Mouse (Mus musculus): ENCODE data around the gene Gm21887. TPM values are rescaled to one million over a fixed set of nuclear protein-coding genes. Genes with fewer than 3 reads are reported as not detected.
A peak's percentile ranks its signal among the peaks of the same experiment; 100 is the strongest.
"Not testable (repeated sequence)": the region's sequence is repeated elsewhere in the genome, so short reads cannot be mapped to it uniquely, and the experiment has no call there.

Gene Gm21887
- polyA plus RNA-seq, 1 experiment from 2014 or later, result 139 TPM

DNA sequence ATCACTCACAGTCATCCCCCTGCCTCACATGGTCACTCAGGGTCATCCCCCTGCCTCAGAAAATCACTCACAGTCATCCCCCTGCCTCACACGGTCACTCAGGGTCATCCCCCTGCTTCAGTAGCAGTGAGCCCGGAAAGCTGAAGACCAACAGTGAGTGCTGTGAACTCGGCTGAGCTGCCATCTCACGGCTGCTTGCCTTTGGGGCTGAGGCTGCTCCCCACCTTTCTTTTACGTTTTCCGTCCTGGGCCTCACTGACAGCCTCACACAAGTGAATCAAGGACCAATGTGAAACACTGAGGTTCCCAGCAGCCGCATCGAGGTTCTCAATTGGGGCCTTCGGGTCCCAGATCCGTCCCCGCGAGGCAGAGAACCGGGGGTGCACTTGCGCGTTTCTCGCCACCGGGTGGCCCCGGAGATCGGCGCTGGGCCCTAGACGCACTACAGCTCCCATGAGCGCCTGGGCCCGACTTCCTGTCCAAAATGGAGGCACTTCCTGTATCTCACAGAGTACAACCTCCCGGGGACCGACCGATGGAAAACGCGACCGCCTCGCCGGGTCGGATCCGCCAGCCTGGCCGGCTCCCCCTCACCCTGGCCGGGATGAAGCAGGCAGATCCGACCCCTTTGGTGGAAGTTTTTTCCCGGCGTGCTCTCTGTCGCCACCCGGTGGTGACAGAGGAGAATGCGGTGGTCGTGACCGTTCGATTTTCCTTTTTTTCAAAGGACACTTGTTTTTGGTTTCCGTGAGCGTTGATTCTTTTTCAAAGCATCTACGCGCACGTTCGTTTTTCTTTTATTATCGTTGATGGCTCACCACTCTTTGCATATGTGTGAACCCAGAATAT, 22.7 kb upstream of the Gm21887 start:
- WGBS, result 58% methylated on average over 51 of the region's 51 CpGs
- H3K36me3 ChIP-seq, result peaks cover 71% of the 10 kb centered on the region
- peaks cover 70% of the 10 kb centered on the region for H3K9me3 ChIP-seq
- H3K4me3 ChIP-seq, result peak overlapping the region; percentile 25
- H3K9ac ChIP-seq, result peak overlapping the region; percentile 38
- H3K27ac ChIP-seq (replicated peaks), result peak overlapping the region; percentile 25
- ATAC-seq (ENCODE audit: low read depth), result peak; percentile 94
- H3K4me1 ChIP-seq (replicated peaks); H3K27me3 ChIP-seq: not testable (repeated sequence)
- H3K4me2 ChIP-seq, result peak overlapping the region; percentile 42

DNA sequence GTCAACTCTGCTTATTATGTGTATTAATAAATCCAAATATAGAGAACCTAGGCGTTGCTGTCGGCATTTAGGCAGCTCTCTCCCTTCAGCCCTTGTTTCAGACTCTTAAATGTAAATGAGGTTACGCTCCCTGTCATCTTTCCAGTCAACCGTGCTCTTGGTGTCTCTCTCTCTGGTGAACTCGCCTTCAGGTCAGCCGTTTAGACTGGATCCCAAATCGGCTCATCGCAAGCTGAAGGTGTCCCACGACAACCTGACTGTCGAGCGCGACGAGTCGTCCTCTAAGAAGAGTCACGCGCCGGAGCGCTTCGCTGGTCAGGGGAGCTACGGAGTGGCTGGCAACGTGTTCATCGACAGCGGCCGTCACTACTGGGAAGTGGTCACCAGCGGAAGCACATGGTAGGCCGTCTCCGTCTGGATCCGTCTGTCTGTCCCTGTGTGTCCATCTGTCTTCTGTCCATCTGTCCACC, 22.1 kb upstream of the Gm21887 start:
- peaks cover 65% of the 10 kb centered on the region for H3K36me3 ChIP-seq
- peak; percentile 28 for ATAC-seq (ENCODE audit: low read depth)
- not testable (repeated sequence) for H3K9ac ChIP-seq; H3K27ac ChIP-seq (replicated peaks); H3K27me3 ChIP-seq; H3K4me1 ChIP-seq (replicated peaks); H3K4me2 ChIP-seq; H3K4me3 ChIP-seq
- 86% methylated on average over 28 of the region's 28 CpGs for WGBS
- peaks cover 63% of the 10 kb centered on the region for H3K9me3 ChIP-seq

DNA sequence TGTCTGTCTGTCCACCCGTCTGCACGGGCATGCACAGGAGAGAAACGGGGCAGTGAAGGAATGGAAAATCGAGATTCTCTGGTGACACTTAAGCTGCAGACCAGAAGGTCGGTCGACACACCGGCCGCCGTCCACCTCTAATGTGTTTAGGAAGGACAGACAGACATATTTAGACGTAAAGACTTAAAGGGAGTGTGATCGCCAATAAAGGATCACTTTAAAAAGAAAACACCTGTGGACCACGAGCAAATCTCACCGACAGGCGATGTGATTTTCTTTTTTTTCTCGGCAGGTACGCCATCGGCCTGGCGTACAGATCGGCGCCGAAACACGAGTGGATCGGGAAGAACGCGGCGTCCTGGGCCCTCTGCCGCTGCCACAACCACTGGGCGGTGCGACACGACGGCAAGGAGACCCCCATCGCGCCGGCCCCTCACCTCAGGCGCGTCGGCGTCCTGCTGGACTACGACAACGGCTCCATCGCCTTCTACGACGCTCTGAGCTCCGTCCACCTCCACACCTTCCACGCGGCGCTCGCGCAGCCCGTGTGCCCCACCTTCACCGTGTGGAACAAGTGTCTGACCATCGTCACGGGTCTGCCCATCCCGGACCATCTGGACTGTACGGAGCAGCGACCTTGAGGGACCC, 20.8 kb upstream of the Gm21887 start:
- peak; percentile 3; the same call in 1 of the 2 replicates for ATAC-seq (ENCODE audit: low read depth)
- WGBS, result 93% methylated on average over 56 of the region's 56 CpGs
- H3K4me3 ChIP-seq, result not testable (repeated sequence)

DNA sequence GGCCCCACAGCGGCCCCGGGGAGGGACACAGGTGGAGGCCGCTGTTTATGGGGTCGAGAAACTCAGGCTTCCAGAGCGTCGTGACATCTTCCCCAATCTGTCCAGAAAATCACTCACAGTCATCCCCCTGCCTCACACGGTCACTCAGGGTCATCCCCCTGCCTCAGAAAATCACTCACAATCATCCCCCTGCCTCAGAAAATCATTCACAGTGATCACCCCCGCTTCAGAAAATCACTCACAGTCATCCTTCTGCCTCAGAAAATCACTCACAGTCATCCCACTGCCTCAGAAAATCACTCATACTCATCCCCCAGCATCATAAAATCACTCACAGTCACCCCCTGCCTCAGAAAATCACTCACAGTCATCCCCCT, 20.3 kb upstream of the Gm21887 start:
- H3K9ac ChIP-seq; H3K4me2 ChIP-seq; H3K27ac ChIP-seq (replicated peaks); ATAC-seq (ENCODE audit: low read depth); H3K27me3 ChIP-seq; H3K4me3 ChIP-seq; H3K4me1 ChIP-seq (replicated peaks): not testable (repeated sequence)
- 82% methylated on average over 8 of the region's 8 CpGs for WGBS
- peaks cover 47% of the 10 kb centered on the region for H3K36me3 ChIP-seq
- peaks cover 46% of the 10 kb centered on the region for H3K9me3 ChIP-seq

More for the DNA sequence above, 20.8 kb upstream of the Gm21887 start:
- not testable (repeated sequence) for H3K4me1 ChIP-seq (replicated peaks); H3K9ac ChIP-seq; H3K4me2 ChIP-seq; H3K27me3 ChIP-seq; H3K27ac ChIP-seq (replicated peaks)
- Histone ChIP-seq H3K36me3 (peaks cover 52% of the 10 kb centered on the region), H3K9me3 (peaks cover 51% of the 10 kb centered on the region)

DNA sequence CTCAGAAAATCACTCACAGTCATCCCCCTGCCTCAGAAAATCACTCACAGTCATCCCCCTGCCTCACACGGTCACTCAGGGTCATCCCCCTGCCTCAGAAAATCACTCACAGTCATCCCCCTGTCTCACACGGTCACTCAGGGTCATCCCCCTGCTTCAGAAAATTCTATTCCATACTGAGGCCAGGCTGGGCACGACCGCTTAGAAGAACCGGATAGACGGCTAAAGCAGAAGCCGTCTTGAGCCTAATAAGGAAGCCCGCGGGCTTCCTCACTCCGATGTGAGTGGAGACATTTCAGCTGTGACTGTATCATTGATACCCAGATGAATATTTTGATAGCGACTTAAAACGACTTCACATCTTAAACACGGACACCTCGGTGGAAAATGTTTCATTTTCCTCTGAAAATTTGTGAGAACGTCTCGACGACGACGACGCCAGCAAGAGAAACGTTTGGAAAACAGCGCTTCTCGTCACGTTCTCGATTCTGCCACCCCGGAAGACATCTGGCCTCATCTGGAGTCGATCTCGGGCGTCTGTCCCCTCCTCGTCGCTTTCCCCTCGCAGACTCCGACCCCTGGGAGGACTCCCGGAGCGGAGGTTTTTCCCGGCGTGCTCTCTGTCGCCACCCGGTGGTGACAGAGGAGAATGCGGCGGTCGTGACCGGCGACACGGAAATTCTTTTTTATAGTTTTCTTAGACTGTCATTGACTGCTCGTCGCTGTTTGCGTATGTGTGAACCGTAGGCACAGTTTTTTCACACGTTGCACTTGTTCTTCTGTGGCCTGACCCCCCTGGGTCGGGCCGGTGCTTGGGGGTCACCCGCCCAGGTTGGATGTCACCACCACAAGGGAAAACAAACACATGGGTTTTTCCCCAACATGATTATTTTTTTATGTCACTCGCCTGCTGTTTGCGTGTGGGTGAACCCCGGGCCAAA, 19.5 kb upstream of the Gm21887 start:
- ATAC-seq (ENCODE audit: low read depth); H3K9ac ChIP-seq; H3K27me3 ChIP-seq; H3K4me2 ChIP-seq; H3K4me3 ChIP-seq; H3K4me1 ChIP-seq (replicated peaks); H3K27ac ChIP-seq (replicated peaks): not testable (repeated sequence)
- H3K9me3 ChIP-seq, result peaks cover 39% of the 10 kb centered on the region
- 79% methylated on average over 56 of the region's 56 CpGs for WGBS
- H3K36me3 ChIP-seq, result peaks cover 39% of the 10 kb centered on the region

DNA sequence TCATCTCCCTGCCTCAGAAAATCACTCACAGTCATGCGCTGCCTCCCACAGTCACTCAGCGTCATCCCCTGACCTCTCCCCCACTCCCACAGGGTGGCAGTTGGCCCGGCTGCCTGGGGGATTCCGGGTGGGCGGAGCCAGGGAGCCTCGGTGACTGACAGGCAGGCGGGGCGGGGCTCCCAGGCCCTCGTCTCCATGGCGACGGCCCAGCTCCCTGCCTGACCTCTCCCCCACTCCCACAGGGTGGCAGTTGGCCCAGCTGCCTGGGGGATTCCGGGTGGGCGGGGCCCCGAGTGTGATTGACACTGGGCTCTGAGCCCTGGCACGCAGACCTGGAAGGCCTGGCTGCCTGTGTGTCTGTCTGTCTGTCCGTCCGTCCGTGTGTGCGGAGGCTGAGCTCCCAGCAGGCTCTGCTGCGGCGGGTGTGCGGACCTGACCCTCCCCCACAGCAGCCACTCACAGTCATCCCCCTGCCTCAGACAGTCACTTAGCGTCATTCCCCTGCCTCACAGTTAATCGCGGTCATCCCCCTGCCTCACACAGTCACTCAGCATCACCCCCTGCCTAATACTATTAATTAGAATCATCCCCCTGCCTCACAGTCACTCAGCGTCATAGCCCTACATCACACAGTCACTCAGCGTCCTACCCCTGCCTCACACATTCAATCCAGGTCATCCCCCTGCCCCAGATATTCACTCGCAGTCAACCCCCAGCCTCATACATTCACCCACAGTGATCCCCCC, 18.2 kb upstream of the Gm21887 start:
- peaks cover 31% of the 10 kb centered on the region for H3K9me3 ChIP-seq
- not testable (repeated sequence) for H3K27me3 ChIP-seq; H3K4me1 ChIP-seq (replicated peaks); H3K9ac ChIP-seq; H3K27ac ChIP-seq (replicated peaks)
- H3K4me3 ChIP-seq, result peak overlapping the region; percentile 26
- peak overlapping the region; percentile 42 for H3K4me2 ChIP-seq
- WGBS, result 7% methylated on average over 15 of the region's 28 CpGs
- peak; percentile 25 for ATAC-seq (ENCODE audit: low read depth)
- H3K36me3 ChIP-seq, result peaks cover 30% of the 10 kb centered on the region

DNA sequence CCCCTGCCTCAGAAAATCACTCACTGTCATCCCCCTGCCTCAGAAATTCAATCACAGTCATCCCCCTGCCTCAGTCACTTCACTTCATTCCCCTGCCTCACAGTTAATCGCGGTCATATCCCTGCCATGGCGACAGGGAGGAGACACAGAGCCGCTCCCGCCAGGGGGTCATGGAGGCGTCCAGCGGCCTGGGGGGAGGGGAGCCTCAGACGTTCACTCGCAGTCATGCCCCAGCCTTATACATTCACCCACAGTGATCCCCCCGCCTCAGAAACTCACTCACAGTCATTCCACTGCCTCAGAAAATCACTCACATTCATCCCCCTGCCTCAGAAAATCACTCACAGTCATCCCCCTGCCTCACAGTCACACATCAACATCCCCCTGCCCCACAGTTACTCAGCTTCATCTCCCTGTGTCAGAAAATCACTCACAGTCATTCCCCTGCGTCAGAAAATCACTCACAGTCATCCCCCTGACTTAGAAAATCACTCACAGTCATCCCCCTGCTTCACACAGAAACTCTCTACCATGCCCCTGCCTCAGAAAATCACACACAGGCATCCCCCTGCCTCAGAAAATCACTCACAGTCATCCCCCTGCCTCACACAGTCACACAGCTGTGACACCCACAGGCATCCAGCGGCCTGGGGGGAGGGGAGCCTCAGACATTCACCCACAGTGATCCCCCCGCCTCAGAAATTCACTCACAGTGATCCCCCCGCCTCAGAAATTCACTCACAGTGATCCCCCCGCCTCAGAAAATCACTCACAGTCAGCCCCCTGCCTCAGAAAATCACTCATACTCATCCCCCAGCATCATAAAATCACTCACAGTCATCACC, 17.2 kb upstream of the Gm21887 start:
- not testable (repeated sequence) for H3K9ac ChIP-seq; H3K27me3 ChIP-seq; H3K4me1 ChIP-seq (replicated peaks); H3K4me3 ChIP-seq; H3K27ac ChIP-seq (replicated peaks); H3K4me2 ChIP-seq; ATAC-seq (ENCODE audit: low read depth)
- WGBS, result 27% methylated on average over 10 of the region's 15 CpGs
- Histone ChIP-seq H3K36me3 (peaks cover 26% of the 10 kb centered on the region), H3K9me3 (peaks cover 26% of the 10 kb centered on the region)

DNA sequence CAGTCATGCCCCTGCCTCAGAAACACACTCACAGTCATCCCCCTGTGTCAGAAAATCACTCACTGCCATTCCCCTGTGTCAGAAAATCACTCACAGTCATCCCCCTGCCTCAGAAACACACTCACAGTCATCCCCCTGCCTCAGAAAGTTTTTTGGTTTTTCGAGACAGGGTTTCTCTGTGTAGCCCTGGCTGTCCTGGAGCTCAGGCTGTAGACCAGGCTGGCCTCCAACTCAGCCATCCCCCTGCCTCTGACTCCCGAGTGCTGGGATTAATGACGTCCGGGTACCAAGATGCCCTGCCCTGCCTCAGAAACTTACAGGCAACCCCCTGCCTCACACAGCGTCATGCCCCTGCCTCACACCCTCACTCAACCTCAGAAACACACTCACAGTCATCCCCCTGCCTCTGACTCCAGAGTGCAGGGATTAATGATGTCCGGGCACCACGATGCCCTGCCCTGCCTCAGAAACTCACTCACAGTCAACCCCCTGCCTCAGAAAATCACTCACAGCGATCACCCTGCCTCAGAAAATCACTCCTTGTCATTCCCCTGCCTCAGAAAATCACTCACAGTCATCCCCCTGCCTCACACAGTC, 16.4 kb upstream of the Gm21887 start:
- not testable (repeated sequence) for H3K4me1 ChIP-seq (replicated peaks); H3K4me2 ChIP-seq; H3K27ac ChIP-seq (replicated peaks); ATAC-seq (ENCODE audit: low read depth); H3K9ac ChIP-seq; H3K27me3 ChIP-seq; H3K4me3 ChIP-seq
- WGBS, result 65% methylated on average over 5 of the region's 8 CpGs
- Histone ChIP-seq H3K36me3 (peaks cover 22% of the 10 kb centered on the region), H3K9me3 (peaks cover 21% of the 10 kb centered on the region)

DNA sequence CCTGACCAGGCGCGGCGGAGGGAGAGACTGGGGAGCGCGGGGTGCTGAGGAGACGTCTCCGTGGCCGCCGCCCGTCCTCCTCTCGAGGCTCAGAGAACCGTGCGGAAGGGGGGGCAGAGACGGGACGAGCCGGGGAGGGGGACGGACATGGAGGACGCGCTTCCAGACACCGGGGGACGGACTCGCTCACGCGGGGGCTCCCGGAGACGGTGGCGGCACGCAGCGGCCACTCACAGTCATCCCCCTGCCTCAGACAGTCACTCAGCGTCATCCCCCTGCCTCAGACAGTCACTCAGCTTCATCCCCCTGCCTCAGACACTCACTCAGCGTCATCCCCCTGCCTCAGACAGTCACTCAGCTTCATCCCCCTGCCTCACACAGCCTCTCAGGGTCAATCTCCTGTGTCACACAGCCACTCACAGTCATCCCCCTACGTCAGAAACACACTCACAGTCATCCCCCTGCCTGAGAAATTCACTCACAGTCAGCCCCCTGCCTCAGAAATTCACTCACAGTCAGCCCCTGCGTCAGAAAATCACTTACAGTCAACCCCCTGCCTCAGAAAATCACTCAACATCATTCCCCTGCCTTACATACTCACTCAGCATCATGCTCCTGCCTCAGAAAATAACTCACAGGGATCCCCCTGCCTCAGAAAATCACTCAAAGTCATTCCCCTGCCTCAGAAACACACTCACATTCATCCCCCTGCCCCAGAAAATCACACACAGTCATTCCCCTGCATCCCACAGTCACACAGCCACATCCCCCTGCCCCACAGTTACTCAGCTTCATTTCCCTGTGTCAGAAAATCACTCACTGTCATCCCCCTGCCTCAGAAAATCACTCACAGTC, 15.2 kb upstream of the Gm21887 start:
- not testable (repeated sequence) for H3K4me2 ChIP-seq; ATAC-seq (ENCODE audit: low read depth); H3K27ac ChIP-seq (replicated peaks); H3K27me3 ChIP-seq; H3K4me1 ChIP-seq (replicated peaks); H3K9ac ChIP-seq; H3K4me3 ChIP-seq
- WGBS, result 14% methylated on average over 3 of the region's 33 CpGs
- peaks cover 13% of the 10 kb centered on the region for H3K9me3 ChIP-seq
- peaks cover 14% of the 10 kb centered on the region for H3K36me3 ChIP-seq
